Mouse (Mus musculus) embryonic facial prominence, embryonic 15.5 days (tissue): ENCODE measurements around the gene Tgif1. TPM values are rescaled to one million over a fixed set of nuclear protein-coding genes. Genes with fewer than 3 reads are reported as not detected.
A peak's percentile ranks its signal among the peaks of the same experiment; 100 is the strongest.
"Not testable (repeated sequence)": the region's sequence is repeated elsewhere in the genome, so short reads cannot be mapped to it uniquely, and the experiment has no call there.

Source experiments
- ATAC-seq: fragments of 200-750 bp; cut with Nextera tagmentation; 2 replicates; pipeline ENCODE4 v1.8.0; 2017; ENCODE audit warnings: low read depth, moderate TSS enrichment; ENCODE audit not compliant: insufficient number of reproducible peaks, low FRiP score, low TSS enrichment
- H3K27ac ChIP-seq: fragments of 300-500 bp; sonication (generic); replicated peaks from 2 replicates; pipeline ENCODE4 v1.5.1; 2015; ENCODE audit warnings: mild to moderate bottlenecking, inconsistent platforms
- H3K27me3 ChIP-seq: fragments of 300-500 bp; sonication (generic); 2 replicates; pipeline ENCODE4 v1.6.1; 2015; ENCODE audit warnings: inconsistent platforms
- H3K36me3 ChIP-seq: fragments of 300-500 bp; sonication (generic); 2 replicates; pipeline ENCODE4 v1.6.1; 2015; ENCODE audit warnings: mild to moderate bottlenecking, inconsistent platforms
- H3K4me1 ChIP-seq: fragments of 300-500 bp; sonication (generic); 2 replicates; pipeline ENCODE4 v1.6.1; 2015; ENCODE audit warnings: inconsistent platforms
- H3K4me2 ChIP-seq: fragments of 300-500 bp; sonication (generic); replicated peaks from 2 replicates; pipeline ENCODE4 v1.6.1; 2015; ENCODE audit warnings: mild to moderate bottlenecking, inconsistent platforms
- H3K4me3 ChIP-seq: fragments of 300-500 bp; sonication (generic); replicated peaks from 2 replicates; pipeline ENCODE4 v1.5.1; 2015; ENCODE audit warnings: mild to moderate bottlenecking, inconsistent platforms
- H3K9ac ChIP-seq: fragments of 300-500 bp; sonication (generic); 2 replicates; pipeline ENCODE4 v1.6.1; 2015; ENCODE audit warnings: inconsistent platforms
- H3K9me3 ChIP-seq: fragments of 300-500 bp; sonication (generic); replicated peaks from 2 replicates; pipeline ENCODE4 v1.6.1; 2016; ENCODE audit warnings: inconsistent platforms
- WGBS: fragments of 180-500 bp; shearing (Covaris S2); methylation state at CpG from one replicate; pipeline ENCODE4 v1.1.7; 2015; 5-methylcytosine and 5-hydroxymethylcytosine counted together
- polyA plus RNA-seq: library from polyadenylated mRNA; unstranded; fragments of >200 nt; fragmentation: Nextera tagmentation; extraction: Ambion mirVana; gene quantifications from 2 replicates; pipeline ENCODE4 v1.2.1, GENCODE M21; 2015

The Tgif1 gene
- polyA plus RNA-seq, 1 experiment from 2014 or later = 74.4 TPM

DNA sequence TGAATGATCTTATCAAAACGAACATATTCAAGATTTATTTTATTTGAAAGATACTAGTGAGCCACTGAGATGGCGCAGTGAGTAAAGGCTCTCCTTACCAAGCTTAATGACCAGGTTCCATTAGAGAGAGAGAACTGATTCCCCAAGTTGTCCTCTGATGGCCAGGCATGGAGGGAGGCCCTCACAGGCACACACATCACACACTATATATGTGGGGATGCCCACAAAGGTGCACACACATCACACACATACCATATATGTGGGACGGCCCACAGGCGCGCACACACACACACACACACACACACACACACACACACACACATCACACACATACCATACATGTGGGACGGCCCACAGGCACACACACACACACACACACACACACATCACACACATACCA is 15.9 kb downstream of the Tgif1 start:
- Histone ChIP-seq H3K4me1 (peaks cover 19% of the 10 kb centered on the region), H3K36me3 (peaks cover 11% of the 10 kb centered on the region; the same call in 1 of the 2 replicates)
- H3K27ac ChIP-seq, H3K27me3 ChIP-seq, H3K4me3 ChIP-seq, H3K9me3 ChIP-seq, H3K4me2 ChIP-seq, ATAC-seq, H3K9ac ChIP-seq: not testable (repeated sequence)
- 95% methylated on average over 6 of the region's 6 CpGs for WGBS

DNA sequence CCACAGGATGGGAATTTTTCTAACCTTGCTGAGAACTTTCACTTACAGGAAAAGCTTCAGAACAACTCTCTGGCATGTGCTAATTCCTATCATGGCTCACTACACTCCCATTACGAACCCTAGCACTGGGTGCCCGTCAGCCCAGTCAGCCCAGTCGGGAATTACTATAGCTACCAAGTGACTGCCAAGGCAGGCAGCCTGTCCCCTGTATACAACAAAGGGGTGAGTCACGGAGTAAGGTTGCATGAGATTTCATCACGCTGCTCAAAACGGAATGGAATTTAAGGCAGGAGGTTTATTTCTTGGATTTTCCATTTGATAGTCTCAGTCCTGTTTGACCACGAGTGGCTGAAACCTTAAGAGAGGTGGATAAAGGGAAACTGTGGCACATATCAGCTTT is 16.5 kb downstream of the Tgif1 start:
- Histone ChIP-seq H3K4me2 (no peak overlapping the region), H3K4me3 (no peak overlapping the region), H3K4me1 (peaks cover 19% of the 10 kb centered on the region), H3K27ac (no peak overlapping the region), H3K27me3 (no peaks in the 10 kb centered on the region), H3K9me3 (no peaks in the 10 kb centered on the region), H3K36me3 (peaks cover 11% of the 10 kb centered on the region; the same call in 1 of the 2 replicates), H3K9ac (no peak overlapping the region)
- no peak for ATAC-seq
- WGBS = 48% methylated on average over 7 of the region's 7 CpGs

DNA sequence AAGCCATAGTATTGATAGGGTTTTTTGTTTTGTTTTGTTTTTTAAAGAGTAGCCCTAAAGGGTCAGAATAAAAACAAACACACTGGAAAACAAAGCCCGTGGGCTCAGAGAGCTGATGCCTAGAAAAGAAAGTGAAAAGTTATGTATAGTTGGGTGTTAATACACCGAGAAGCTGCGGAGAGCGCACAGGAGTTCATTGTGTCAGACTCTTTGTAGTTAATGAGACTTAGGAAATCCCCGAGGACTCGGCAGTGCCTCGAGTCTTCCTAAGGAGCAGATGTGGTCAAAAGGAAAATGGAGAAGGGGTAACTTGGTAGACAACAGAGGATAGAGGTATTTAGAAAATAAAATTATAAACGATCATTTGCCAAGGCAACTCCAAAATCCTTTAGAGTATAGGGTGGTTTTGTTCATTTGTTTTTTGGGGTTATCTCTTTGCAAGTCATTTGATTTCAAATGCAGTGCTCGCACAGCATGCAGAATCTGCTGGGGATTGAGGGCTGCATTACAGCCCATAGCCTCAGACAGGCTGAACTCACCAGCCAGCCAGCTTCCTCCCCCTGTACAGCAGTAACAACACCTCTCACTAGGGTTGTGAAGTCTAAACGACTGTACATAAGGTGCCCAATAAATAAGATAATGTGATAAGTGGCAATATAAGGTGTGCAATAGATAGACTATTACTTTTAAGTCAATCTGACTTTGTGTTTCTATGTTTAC is 18.1 kb downstream of the Tgif1 start:
- Histone ChIP-seq H3K36me3 (peaks cover 8% of the 10 kb centered on the region; the same call in 1 of the 2 replicates), H3K9ac (no peak overlapping the region), H3K27me3 (no peaks in the 10 kb centered on the region), H3K27ac (peak overlapping the region; percentile 28; the same call in 1 of the 2 replicates), H3K4me3 (peak overlapping the region; percentile 39), H3K4me2 (peak overlapping the region; percentile 72), H3K9me3 (no peaks in the 10 kb centered on the region), H3K4me1 (peaks cover 19% of the 10 kb centered on the region)
- 6% methylated on average over 10 of the region's 10 CpGs for WGBS
- no peak for ATAC-seq

DNA sequence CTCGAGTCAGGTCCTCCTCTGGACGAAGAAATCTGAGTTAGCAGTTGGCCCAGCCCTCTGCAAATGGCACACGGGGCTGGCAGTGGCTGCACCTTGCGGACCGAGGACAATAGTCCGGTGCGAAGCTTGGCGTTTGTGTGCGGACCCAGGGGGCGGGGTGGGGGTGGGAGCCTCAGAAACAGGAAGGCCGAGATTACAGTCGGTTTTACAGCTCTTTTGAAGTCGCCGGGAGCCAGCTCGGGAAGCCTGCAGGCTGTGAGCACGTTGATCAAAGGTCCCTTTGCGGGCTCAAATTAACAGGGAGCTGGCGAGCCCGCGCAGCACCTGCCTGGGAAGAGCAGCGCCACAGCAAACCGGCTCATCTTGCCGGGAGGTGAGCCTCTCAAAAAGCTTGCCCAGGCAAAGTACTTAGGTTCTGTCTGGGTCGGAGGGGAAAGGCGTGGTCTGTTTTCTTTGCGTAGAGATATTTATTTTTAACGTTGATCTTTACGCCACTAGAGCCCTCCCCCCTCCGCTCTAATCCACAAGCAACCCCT is 18.8 kb downstream of the Tgif1 start:
- Histone ChIP-seq H3K4me1 (peaks cover 19% of the 10 kb centered on the region), H3K27ac (peak overlapping the region; percentile 28; the same call in 1 of the 2 replicates), H3K36me3 (peaks cover 3% of the 10 kb centered on the region; the same call in 1 of the 2 replicates), H3K9ac (0 out of 2 replicates have a peak overlapping the region, but pooled peaks have one; percentile 5), H3K27me3 (no peaks in the 10 kb centered on the region), H3K4me3 (peak overlapping the region; percentile 39), H3K4me2 (peak overlapping the region; percentile 72), H3K9me3 (no peaks in the 10 kb centered on the region)
- no peak for ATAC-seq
- WGBS = 3% methylated on average over 29 of the region's 29 CpGs

DNA sequence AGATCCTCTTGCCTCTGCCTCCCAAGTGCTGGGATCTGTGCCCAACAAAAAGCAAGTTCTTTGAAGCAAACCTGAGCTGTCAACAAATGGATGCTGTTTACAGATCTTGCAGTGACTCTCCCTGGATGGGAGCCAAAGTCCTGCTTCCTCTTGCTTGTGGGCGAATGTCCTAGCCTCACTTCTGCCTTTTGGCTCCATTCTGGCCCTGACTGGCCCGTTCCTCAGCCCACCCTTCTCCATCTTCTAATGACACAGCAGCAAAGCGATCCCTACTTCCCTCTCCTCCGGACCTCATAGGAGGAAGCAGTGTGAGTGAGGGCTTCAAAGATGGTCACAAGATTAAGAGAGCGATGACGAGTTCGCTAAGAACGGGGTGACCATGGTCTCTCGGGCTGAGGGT is 20.8 kb downstream of the Tgif1 start:
- Histone ChIP-seq H3K4me1 (peaks cover 19% of the 10 kb centered on the region), H3K27ac (no peak overlapping the region), H3K36me3 (no peaks in the 10 kb centered on the region), H3K9me3 (no peaks in the 10 kb centered on the region), H3K4me2 (no peak overlapping the region), H3K27me3 (no peaks in the 10 kb centered on the region), H3K4me3 (no peak overlapping the region), H3K9ac (no peak overlapping the region)
- ATAC-seq = no peak
- 86% methylated on average over 9 of the region's 9 CpGs for WGBS

DNA sequence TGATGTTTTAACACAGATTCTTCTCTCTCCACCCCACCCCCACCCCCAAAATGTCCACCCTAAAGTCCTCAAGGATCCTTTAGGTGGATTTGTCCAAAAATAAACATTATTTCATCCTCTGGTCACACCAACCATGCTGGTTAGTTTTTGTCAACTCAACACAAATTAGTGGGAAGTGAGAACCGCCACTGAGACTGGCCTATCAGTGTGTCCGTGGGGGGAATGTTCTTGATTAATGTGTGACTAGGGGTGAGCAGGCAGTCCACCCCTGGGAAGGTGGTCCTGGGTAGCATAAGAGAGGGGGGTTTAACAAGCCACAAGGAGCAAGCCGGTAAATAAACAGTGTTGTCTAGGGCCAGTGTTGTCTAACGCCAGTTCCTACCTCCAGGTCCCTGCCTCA is 21.8 kb downstream of the Tgif1 start:
- Histone ChIP-seq H3K27ac (no peak overlapping the region), H3K27me3 (no peaks in the 10 kb centered on the region), H3K4me2 (no peak overlapping the region), H3K9me3 (no peaks in the 10 kb centered on the region), H3K9ac (no peak overlapping the region), H3K4me3 (no peak overlapping the region), H3K36me3 (no peaks in the 10 kb centered on the region), H3K4me1 (peaks cover 16% of the 10 kb centered on the region)
- 80% methylated on average over 4 of the region's 4 CpGs for WGBS
- ATAC-seq = no peak

DNA sequence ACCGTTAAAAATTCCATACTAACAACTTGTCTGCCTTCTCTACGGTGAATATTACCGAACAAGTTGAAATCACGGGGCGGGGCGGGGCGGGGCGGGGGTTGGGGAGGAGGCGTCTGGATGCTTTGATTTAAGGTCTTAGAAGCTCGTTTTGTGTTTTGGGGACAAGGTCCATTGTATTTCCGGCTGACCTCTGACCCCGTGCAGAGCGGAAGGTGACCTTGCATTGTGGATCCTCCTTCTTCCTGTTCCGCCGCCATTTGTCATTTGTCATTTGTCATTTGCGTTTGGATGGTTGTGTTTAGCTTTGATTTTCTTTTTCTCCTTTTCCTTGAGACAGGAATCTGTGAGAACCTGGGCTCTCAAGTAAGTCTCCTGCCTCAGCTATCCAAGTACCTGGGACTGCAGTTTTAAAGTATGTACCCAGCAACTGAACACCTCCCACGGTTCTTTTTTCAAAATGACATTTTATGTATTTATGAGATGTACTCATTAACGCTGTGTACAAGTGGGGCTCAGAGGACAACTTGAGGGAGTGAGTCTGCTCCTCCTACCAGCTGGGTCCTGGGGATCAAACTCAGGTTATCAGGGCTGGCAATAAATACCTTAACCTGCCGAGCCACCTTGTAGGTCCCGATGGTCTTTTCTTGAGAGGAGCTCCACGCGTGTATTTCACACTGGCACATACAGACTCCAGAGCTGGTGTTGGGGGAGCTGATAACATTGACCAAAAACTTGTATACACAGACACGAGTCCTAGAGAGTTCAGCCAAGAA is 23.2 kb downstream of the Tgif1 start:
- H3K9me3 ChIP-seq = no peaks in the 10 kb centered on the region
- no peak overlapping the region for H3K4me3 ChIP-seq
- no peaks in the 10 kb centered on the region for H3K36me3 ChIP-seq
- no peaks in the 10 kb centered on the region for H3K27me3 ChIP-seq
- whole genome bisulfite sequencing = 79% methylated on average over 23 of the region's 23 CpGs
- ATAC-seq = no peak
- H3K27ac ChIP-seq = no peak overlapping the region
- no peak overlapping the region for H3K9ac ChIP-seq
- H3K4me1 ChIP-seq = peaks cover 10% of the 10 kb centered on the region
- no peak overlapping the region for H3K4me2 ChIP-seq

DNA sequence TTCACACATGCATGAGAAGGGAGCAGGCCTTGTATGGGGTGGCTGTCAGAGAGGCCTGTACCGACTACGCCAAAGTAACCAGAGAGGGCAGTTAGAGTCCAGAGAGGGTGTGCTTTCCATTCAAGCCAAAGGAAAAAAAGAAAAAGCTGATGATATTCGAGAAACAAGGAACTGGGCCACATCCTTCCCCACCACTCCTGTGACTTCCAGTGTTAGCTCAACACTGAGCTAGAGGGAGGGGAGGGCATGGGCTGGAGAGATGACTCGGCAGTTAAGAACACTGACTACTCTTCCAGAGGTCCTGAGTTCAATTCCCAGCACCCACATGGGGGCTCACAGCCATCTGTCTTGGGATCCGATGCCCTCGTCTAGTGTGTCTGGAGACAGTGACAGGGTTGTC is 24.1 kb downstream of the Tgif1 start:
- no peak overlapping the region for H3K4me2 ChIP-seq
- 82% methylated on average over 6 of the region's 6 CpGs for WGBS
- no peaks in the 10 kb centered on the region for H3K27me3 ChIP-seq
- no peak overlapping the region for H3K27ac ChIP-seq
- peaks cover under 1% of the 10 kb centered on the region; the same call in 1 of the 2 replicates for H3K4me1 ChIP-seq
- ATAC-seq = no peak
- no peaks in the 10 kb centered on the region for H3K36me3 ChIP-seq
- H3K9me3 ChIP-seq = no peaks in the 10 kb centered on the region
- no peak overlapping the region for H3K9ac ChIP-seq
- no peak overlapping the region for H3K4me3 ChIP-seq

DNA sequence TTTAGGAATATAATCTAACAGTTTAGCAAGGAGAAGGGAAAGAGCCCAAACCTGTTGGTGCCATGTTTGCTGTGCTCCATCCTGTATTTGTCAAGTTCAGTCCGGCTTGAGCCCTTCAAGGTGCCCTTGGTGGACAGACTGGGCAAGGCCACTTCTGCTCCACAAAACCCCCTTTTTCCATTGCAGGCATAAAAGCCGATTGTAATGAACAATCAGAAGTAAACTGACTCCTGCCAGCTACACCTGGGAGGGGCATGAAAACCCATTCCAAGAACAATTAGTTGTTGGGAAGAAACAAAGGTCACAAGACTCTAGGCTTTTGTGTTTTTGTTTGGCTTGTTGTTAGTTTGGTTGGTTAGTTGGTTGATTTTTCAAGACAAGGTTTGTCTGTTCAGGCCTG is 24.8 kb downstream of the Tgif1 start:
- no peaks in the 10 kb centered on the region for H3K4me1 ChIP-seq
- no peaks in the 10 kb centered on the region for H3K27me3 ChIP-seq
- no peak overlapping the region for H3K4me2 ChIP-seq
- H3K4me3 ChIP-seq = no peak overlapping the region
- ATAC-seq = no peak
- 80% methylated on average over 2 of the region's 2 CpGs for WGBS
- H3K9ac ChIP-seq = no peak overlapping the region
- no peaks in the 10 kb centered on the region for H3K9me3 ChIP-seq
- H3K27ac ChIP-seq = no peak overlapping the region
- H3K36me3 ChIP-seq = no peaks in the 10 kb centered on the region

DNA sequence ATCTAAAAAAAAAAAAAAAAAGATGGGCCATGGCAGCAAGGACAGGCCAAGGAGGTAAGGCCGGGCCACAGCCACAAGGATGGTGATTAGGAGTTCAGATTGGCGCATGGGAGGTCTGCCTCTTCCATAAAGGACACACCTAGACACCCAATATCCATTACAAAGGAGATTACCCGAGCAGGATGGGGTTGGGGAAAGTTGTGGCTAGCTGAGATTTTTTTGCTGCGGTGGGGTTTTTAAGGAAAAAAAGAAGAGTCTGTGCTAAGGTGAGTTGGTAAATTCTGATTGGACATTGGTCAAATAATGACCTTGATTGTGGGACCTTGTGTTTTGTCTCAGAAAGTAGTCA is 25.2 kb downstream of the Tgif1 start:
- Histone ChIP-seq H3K27ac (no peak overlapping the region), H3K4me2 (no peak overlapping the region), H3K4me3 (no peak overlapping the region), H3K4me1 (no peaks in the 10 kb centered on the region), H3K36me3 (no peaks in the 10 kb centered on the region), H3K27me3 (no peaks in the 10 kb centered on the region), H3K9me3 (no peaks in the 10 kb centered on the region), H3K9ac (no peak overlapping the region)
- 71% methylated on average over 4 of the region's 4 CpGs for WGBS
- ATAC-seq = no peak; the same call in 1 of the 2 replicates

DNA sequence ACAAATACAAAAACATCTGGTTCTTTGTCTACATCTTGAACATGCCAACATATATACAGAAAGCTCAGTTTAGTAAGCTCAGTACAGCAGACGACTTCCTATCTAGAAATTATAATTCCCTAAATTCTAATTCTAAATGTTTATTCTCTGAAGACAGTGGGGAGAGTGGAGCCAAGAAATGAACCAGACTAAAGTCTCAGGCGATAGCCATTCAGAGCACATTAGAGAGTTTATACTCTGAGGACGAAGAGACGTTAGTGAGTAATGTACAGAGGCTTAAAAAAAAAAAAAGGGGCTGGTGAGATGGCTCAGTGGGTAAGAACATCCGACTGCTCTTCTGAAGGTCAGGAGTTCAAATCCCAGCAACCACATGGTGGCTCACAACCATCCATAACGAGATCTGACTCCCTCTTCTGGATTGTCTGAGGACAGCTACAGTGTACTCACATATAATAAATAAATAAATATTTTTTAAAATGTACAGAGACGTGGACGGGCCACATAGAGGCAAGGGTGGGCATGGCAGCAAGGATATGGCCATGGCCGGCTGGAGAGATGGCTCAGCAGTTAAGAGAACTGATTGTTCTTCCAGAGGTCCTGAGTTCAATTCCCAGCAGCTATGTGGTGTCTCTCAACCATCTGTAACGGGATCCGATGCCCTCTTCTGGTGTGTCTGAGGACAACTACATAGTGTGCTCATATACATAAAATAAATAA is 25.7 kb downstream of the Tgif1 start:
- H3K9ac ChIP-seq, H3K27ac ChIP-seq, ATAC-seq, H3K27me3 ChIP-seq, H3K9me3 ChIP-seq, H3K4me3 ChIP-seq, H3K4me1 ChIP-seq, H3K4me2 ChIP-seq, H3K36me3 ChIP-seq: not testable (repeated sequence)
- WGBS = 77% methylated on average over 11 of the region's 11 CpGs
